Mouse (Mus musculus) olfactory bulb, adult 2 months (tissue): Measurements from ENCODE around the gene Ttyh2. TPM values are rescaled to one million over a fixed set of nuclear protein-coding genes. Genes with fewer than 3 reads are reported as not detected.
A peak's percentile ranks its signal among the peaks of the same experiment; 100 is the strongest.

Source experiments
- H3K27ac ChIP-seq: fragments of 200-500 bp; 2 replicates; pipeline ENCODE4 v1.5.1; 2012; ENCODE audit warnings: low read depth, low read length; ENCODE audit not compliant: insufficient read depth
- H3K4me1 ChIP-seq: fragments of 200-500 bp; 2 replicates; pipeline ENCODE4 v1.6.1; 2012; ENCODE audit warnings: low read length; ENCODE audit not compliant: control insufficient read depth, insufficient read depth
- H3K4me3 ChIP-seq: fragments of 200-500 bp; 2 replicates; pipeline ENCODE4 v1.5.1; 2012; ENCODE audit warnings: mild to moderate bottlenecking, low read depth, low read length, moderate library complexity; ENCODE audit not compliant: insufficient read depth
- CTCF ChIP-seq: fragments of 200-500 bp; IDR thresholded peaks from 2 replicates; pipeline ENCODE4 v1.5.1; 2012; ENCODE audit warnings: low read depth, mild to moderate bottlenecking, low read length, moderate library complexity; ENCODE audit not compliant: insufficient read depth
- POLR2A ChIP-seq: fragments of 200-500 bp; IDR thresholded peaks from 2 replicates; pipeline ENCODE4 v1.6.1; 2012; ENCODE audit warnings: mild to moderate bottlenecking, low read depth, low read length, moderate library complexity; ENCODE audit not compliant: insufficient read depth
- WGBS: fragments of 180-500 bp; shearing (Covaris S2); methylation state at CpG from one replicate; pipeline ENCODE4 v1.1.7; 2018; 5-methylcytosine and 5-hydroxymethylcytosine counted together
- polyA plus RNA-seq: library from polyadenylated mRNA; stranded (reverse); fragments of >200 nt; gene quantifications from 2 replicates; pipeline ENCODE4 v1.2.4, GENCODE M21; 2012; ENCODE audit warnings: low replicate concordance; ENCODE audit not compliant: missing spikeins, insufficient read depth, insufficient read length

Ttyh2 gene
- polyA plus RNA-seq, 1 experiment, result not detected

DNA sequence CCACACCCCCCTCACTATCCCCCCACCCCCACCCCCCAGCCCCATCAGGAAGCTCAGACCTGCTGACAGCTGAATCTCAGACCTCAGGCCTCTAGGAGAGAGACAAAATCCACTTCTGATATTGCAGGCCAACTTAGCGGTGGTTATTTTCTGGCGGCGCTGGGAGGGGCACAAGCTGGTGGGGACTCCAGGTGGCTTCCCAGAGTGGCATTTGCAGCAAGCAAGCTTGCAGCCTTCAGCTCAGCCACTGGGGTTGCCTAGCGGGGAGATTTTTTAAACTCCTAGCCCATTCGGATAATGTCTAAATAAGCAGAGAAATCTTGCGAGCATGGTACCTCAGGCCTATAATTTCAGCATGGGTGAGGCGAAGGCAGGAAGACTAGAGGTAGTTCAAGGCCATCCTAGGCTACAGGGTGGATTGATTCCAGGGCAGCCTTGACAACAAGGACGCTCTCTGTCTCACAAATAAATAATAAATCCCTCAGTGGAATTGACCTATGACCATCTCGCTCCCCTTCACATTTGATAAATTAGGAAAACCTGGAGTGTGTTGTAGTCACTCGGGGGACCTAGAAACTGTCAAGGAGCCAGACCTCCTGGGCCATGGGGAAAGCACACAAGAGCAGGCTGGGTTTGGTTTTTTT is 36.5 kb upstream of the Ttyh2 start:
- Histone ChIP-seq H3K27ac (peak overlapping the region; percentile 13; the same call in 1 of the 2 replicates), H3K4me1 (peaks cover 34% of the 10 kb centered on the region), H3K4me3 (no peak overlapping the region)
- TF ChIP-seq POLR2A (no peak), CTCF (no peak)
- 56% methylated on average over 10 of the region's 10 CpGs for WGBS

- WGBS, result 50% methylated on average over 19 of the region's 19 CpGs
- Histone ChIP-seq H3K4me3 (no peak overlapping the region), H3K4me1 (peaks cover 34% of the 10 kb centered on the region)
These were observed 35.5 kb upstream of the Ttyh2 start for GRCm38 (mm10) chr11:114639681-114640103.

GRCm38 (mm10) chr11:114640658-114641057 is 34.6 kb upstream of the Ttyh2 start:
- WGBS, result 65% methylated on average over 6 of the region's 6 CpGs

More at GRCm38 (mm10) chr11:114639681-114640103, 35.5 kb upstream of the Ttyh2 start:
- no peak overlapping the region for H3K27ac ChIP-seq
- TF ChIP-seq CTCF, result no peak

DNA sequence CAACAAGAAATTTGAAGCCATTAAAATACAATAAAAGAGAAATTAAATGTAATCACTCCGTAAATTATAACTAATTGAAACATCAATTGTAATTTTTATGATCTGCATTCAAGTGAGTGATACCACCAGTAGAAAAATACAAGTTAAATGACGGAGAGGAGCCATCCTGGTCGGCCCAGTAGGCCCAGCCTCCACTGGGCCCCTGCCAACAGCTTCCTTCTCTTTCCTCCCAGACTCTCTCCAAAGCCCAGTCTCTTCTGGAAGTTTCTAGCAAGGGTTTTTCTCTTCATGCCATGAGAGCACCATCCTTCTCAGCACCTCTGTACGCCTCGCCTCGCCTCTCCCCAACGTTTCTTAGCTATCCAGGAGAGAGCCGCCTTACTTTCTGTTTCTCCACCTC is 34.1 kb upstream of the Ttyh2 start:
- 88% methylated on average over 8 of the region's 8 CpGs for WGBS
- peaks cover 28% of the 10 kb centered on the region for H3K4me1 ChIP-seq
- TF ChIP-seq POLR2A (no peak), CTCF (no peak)

More at GRCm38 (mm10) chr11:114640658-114641057, 34.6 kb upstream of the Ttyh2 start:
- Histone ChIP-seq H3K4me3 (no peak overlapping the region), H3K4me1 (peaks cover 32% of the 10 kb centered on the region), H3K27ac (no peak overlapping the region)
- TF ChIP-seq CTCF (no peak), POLR2A (no peak)

GRCm38 (mm10) chr11:114642184-114642583 is 33.0 kb upstream of the Ttyh2 start:
- Histone ChIP-seq H3K4me1 (peaks cover 20% of the 10 kb centered on the region), H3K27ac (no peak overlapping the region), H3K4me3 (no peak overlapping the region)
- WGBS, result 57% methylated on average over 12 of the region's 12 CpGs
- no peak for TF ChIP-seq POLR2A
- no peak for TF ChIP-seq CTCF

More for the DNA sequence above, 34.1 kb upstream of the Ttyh2 start:
- Histone ChIP-seq H3K27ac (no peak overlapping the region), H3K4me3 (no peak overlapping the region)

DNA sequence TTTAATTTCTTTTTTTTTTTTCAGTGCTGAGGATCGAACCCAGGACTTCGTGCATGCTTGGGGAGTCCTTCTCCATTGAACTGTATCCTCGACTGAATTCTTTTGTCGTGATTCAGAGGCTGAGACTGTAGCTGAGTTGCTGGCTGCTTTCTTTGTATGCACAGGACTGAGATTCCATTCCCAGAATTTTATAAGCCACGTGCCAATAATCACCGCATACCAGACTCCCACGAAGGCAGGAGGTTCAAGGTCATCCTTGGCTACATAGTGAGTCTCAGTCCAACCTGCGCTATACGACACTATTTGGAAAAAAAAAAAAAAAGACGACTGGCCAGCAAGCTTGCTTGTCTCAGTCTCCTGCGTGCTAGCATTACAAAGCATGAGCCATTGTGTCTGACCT is 32.3 kb upstream of the Ttyh2 start:
- WGBS, result 79% methylated on average over 11 of the region's 11 CpGs
- Histone ChIP-seq H3K4me1 (peaks cover 14% of the 10 kb centered on the region), H3K27ac (no peak overlapping the region), H3K4me3 (no peak overlapping the region)
- TF ChIP-seq CTCF (no peak), POLR2A (no peak)

GRCm38 (mm10) chr11:114644122-114644521 is 31.1 kb upstream of the Ttyh2 start:
- WGBS, result 82% methylated on average over 2 of the region's 2 CpGs
- Histone ChIP-seq H3K27ac (no peak overlapping the region), H3K4me1 (peaks cover 13% of the 10 kb centered on the region; the same call in 1 of the 2 replicates), H3K4me3 (no peak overlapping the region)
- no peak for TF ChIP-seq POLR2A
- TF ChIP-seq CTCF, result no peak

GRCm38 (mm10) chr11:114649510-114649909 is 25.7 kb upstream of the Ttyh2 start:
- WGBS, result 73% methylated on average over 4 of the region's 4 CpGs

DNA sequence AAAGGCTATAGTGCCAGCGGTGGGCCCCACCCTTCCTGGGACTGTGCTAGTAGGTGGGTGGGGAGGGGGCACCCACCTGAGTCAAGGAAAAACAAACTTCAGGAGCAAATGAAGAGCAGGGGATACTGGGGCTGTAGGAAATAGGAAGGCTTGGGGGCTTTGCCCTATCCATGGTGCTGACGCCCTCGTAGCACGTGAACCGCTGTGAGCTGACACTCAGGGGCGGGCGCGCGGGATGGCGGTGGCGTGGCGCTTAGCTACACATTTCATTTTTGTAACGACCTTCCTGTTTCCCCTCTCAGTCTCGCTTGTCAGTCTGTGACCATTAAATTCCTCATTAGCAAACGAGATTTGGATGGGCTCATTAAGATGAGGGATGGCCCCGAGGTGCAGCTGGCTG is 22.7 kb upstream of the Ttyh2 start:
- TF ChIP-seq CTCF (no peak), POLR2A (no peak)
- WGBS, result 11% methylated on average over 16 of the region's 16 CpGs
- H3K4me1 ChIP-seq, result peaks cover 11% of the 10 kb centered on the region

More at GRCm38 (mm10) chr11:114649510-114649909, 25.7 kb upstream of the Ttyh2 start:
- TF ChIP-seq CTCF (no peak), POLR2A (no peak)
- peaks cover 11% of the 10 kb centered on the region for H3K4me1 ChIP-seq
- no peak overlapping the region for H3K4me3 ChIP-seq
- H3K27ac ChIP-seq, result no peak overlapping the region

GRCm38 (mm10) chr11:114653664-114654063 is 21.6 kb upstream of the Ttyh2 start:
- Histone ChIP-seq H3K4me1 (peaks cover 11% of the 10 kb centered on the region), H3K27ac (no peak overlapping the region), H3K4me3 (no peak overlapping the region)
- WGBS, result 91% methylated on average over 6 of the region's 6 CpGs
- no peak for TF ChIP-seq POLR2A
- TF ChIP-seq CTCF, result no peak

More for the DNA sequence above, 22.7 kb upstream of the Ttyh2 start:
- Histone ChIP-seq H3K4me3 (no peak overlapping the region), H3K27ac (no peak overlapping the region)

GRCm38 (mm10) chr11:114654552-114654951 is 20.7 kb upstream of the Ttyh2 start:
- H3K27ac ChIP-seq, result no peak overlapping the region
- 63% methylated on average over 5 of the region's 5 CpGs for WGBS
- peaks cover 8% of the 10 kb centered on the region for H3K4me1 ChIP-seq
- TF ChIP-seq CTCF (no peak), POLR2A (no peak)
- H3K4me3 ChIP-seq, result no peak overlapping the region
